Mouse (Mus musculus): ENCODE measurements around the gene Immt. TPM values are rescaled to one million over a fixed set of nuclear protein-coding genes. Genes with fewer than 3 reads are reported as not detected.
A peak's percentile ranks its signal among the peaks of the same experiment; 100 is the strongest.
"Not testable (repeated sequence)": the region's sequence is repeated elsewhere in the genome, so short reads cannot be mapped to it uniquely, and the experiment has no call there.

The Immt gene
- total and polyA plus RNA-seq, 3 experiments: 133 to 702 (median 158) TPM

DNA sequence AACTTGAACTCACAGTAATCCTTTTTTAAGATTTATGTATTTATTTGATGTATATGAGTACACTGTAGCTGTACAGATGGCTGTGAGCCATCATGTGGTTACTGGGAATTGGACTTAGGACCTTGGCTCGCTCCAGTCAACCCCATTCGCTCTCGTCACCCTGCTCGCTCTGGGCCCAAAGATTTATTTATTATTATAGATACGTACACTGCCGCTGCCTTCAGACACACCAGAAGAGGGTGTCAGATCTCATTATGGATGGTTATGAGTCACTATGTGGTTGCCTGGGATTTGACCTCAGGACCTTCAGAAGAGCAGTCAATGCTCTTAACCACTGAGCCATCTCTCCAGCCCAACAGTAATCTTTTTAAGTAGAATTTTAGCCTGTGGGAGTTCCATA, 15.8 kb downstream of the Immt start:
- H3K4me3 ChIP-seq (ENCODE audit: control insufficient read depth in 1 of 2, insufficient read depth in 1 of 2, low read depth in 2 of 2, low read length in 2 of 2); H3K27me3 ChIP-seq (ENCODE audit: control insufficient read depth in 1 of 2, insufficient read depth in 2 of 2, low read length in 2 of 2); H3K79me2 ChIP-seq (ENCODE audit: control insufficient read depth, insufficient read depth, low read length, poor library complexity); H3K9ac ChIP-seq (ENCODE audit: control insufficient read depth, low read depth, low read length, poor library complexity, severe bottlenecking); H3K4me1 ChIP-seq (ENCODE audit: control insufficient read depth in 1 of 2, insufficient read depth in 2 of 2, low read length in 2 of 2); H3K9me3 ChIP-seq (replicated peaks; ENCODE audit: insufficient read depth, low read length); H3K27ac ChIP-seq (ENCODE audit: control insufficient read depth, low read depth, low read length); DNase-seq (ENCODE audit: low read depth, low spot score): not testable (repeated sequence)
- peaks cover 2 to 27% of the 10 kb centered on the region in 2 experiments; a peak in 2 of 4 replicates for H3K36me3 ChIP-seq (ENCODE audit: control insufficient read depth in 1 of 2, insufficient read depth in 2 of 2, low read length in 2 of 2)

DNA sequence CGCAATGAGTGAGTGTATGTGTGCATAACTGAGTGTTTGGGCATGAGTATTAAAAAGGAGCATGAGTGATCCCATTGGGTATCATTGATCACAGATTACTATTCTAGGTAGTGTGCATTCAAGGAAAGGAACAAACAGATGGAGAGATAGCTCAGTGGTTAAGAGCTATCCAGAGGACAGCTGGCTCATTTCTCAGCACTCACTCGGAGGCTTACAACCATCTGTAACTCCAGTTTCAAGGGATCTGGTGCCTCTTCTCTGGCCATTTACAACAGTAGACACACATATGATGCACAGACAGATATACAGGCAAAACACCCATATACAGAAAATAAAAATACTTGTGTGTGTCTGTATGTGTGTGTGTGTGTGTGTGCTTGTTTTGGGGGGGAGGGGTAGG, 36.6 kb downstream of the Immt start:
- Histone ChIP-seq H3K27me3 (ENCODE audit: control insufficient read depth in 1 of 2, insufficient read depth in 2 of 2, low read length in 2 of 2) (no peaks in the 10 kb centered on the region), H3K36me3 (ENCODE audit: control insufficient read depth in 1 of 2, insufficient read depth in 2 of 2, low read length in 2 of 2) (peaks cover 2 to 31% of the 10 kb centered on the region in 2 experiments; a peak in 2 of 4 replicates), H3K9ac (ENCODE audit: control insufficient read depth, low read depth, low read length, poor library complexity, severe bottlenecking) (no peak overlapping the region), H3K27ac (ENCODE audit: control insufficient read depth, low read depth, low read length) (no peak overlapping the region), H3K9me3 (replicated peaks; ENCODE audit: insufficient read depth, low read length) (no peaks in the 10 kb centered on the region), H3K4me3 (ENCODE audit: control insufficient read depth in 1 of 2, insufficient read depth in 1 of 2, low read depth in 2 of 2, low read length in 2 of 2) (no peak overlapping the region), H3K79me2 (ENCODE audit: control insufficient read depth, insufficient read depth, low read length, poor library complexity) (no peaks in the 10 kb centered on the region), H3K4me1 (ENCODE audit: control insufficient read depth in 1 of 2, insufficient read depth in 2 of 2, low read length in 2 of 2) (no peaks in the 10 kb centered on the region)
- TF ChIP-seq POLR2AphosphoS2 (IDR thresholded peaks at IDR 0.05; ENCODE audit: low read length) (no peak), UBTF (IDR thresholded peaks at IDR 0.05; ENCODE audit: borderline replicate concordance, insufficient read depth, low read depth, low read length) (no peak), CHD2 (IDR thresholded peaks at IDR 0.05; ENCODE audit: low read length) (no peak), USF1 (IDR thresholded peaks at IDR 0.05; ENCODE audit: low read depth, low read length) (no peak)
- DNase-seq (ENCODE audit: low read depth, low spot score): no peak

DNA sequence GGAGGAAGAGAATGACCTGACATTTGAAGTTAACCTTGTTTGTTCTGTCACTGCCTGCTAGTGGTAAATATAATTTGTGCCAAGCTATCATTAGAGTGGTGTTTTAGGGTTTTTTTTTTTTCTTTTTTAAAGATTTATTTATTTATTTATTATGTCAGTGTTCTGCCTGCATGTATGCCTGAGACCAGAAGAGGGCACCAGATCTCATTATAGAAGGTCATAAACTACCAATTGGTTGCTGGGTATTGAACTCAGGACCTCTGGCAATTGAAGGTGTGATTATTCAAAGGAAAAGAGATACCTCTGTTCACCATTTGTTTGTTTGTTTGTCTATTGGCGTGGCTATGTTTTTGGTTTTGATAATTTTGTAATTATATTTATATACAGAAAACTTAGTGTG, 37.7 kb downstream of the Immt start:
- peak; percentile 60 for DNase-seq (ENCODE audit: low read depth, low spot score)
- TF ChIP-seq RAD21 (IDR thresholded peaks at IDR 0.05; ENCODE audit: low read depth, low read length): peak; percentile 15; the same call in 1 of the 2 replicates
- no peak for TF ChIP-seq MAFK (IDR thresholded peaks at IDR 0.05; ENCODE audit: borderline replicate concordance, low read depth, low read length)
- peak in 1 of 3 experiments; percentile 39; a peak in 3 of 6 replicates for TF ChIP-seq CTCF (IDR thresholded peaks at IDR 0.05 in 2 of 3, conservative IDR thresholded peaks at IDR 0.05 in 1 of 3; ENCODE audit: control insufficient read depth in 1 of 3, insufficient read depth in 1 of 3, low read depth in 2 of 3, low read length in 3 of 3, poor library complexity in 1 of 3, severe bottlenecking in 1 of 3)
- 0 out of 2 replicates have a peak, but pooled peaks have one; percentile 16 for TF ChIP-seq ZC3H11A (IDR thresholded peaks at IDR 0.05; ENCODE audit: low read depth, low read length)
- TF ChIP-seq SIN3A (IDR thresholded peaks at IDR 0.05; ENCODE audit: low read length): no peak
- TF ChIP-seq MAZ (IDR thresholded peaks at IDR 0.05; ENCODE audit: low read depth, low read length): no peak
- TF ChIP-seq SMC3 (IDR thresholded peaks at IDR 0.05; ENCODE audit: low read depth, low read length): peak; percentile 30; the same call in 1 of the 2 replicates
- TF ChIP-seq ZNF384 (IDR thresholded peaks at IDR 0.05; ENCODE audit: low read depth, low read length): no peak
- peaks cover 2 to 27% of the 10 kb centered on the region in 2 experiments; a peak in 2 of 4 replicates for H3K36me3 ChIP-seq (ENCODE audit: control insufficient read depth in 1 of 2, insufficient read depth in 2 of 2, low read length in 2 of 2)
- H3K9me3 ChIP-seq (replicated peaks; ENCODE audit: insufficient read depth, low read length): no peaks in the 10 kb centered on the region
- no peaks in the 10 kb centered on the region for H3K27me3 ChIP-seq (ENCODE audit: control insufficient read depth in 1 of 2, insufficient read depth in 2 of 2, low read length in 2 of 2)
- no peak overlapping the region for H3K9ac ChIP-seq (ENCODE audit: control insufficient read depth, low read depth, low read length, poor library complexity, severe bottlenecking)
- no peak overlapping the region for H3K27ac ChIP-seq (ENCODE audit: control insufficient read depth, low read depth, low read length)
- no peaks in the 10 kb centered on the region for H3K4me1 ChIP-seq (ENCODE audit: control insufficient read depth in 1 of 2, insufficient read depth in 2 of 2, low read length in 2 of 2)
- H3K4me3 ChIP-seq (ENCODE audit: control insufficient read depth in 1 of 2, insufficient read depth in 1 of 2, low read depth in 2 of 2, low read length in 2 of 2): no peak overlapping the region
- no peaks in the 10 kb centered on the region for H3K79me2 ChIP-seq (ENCODE audit: control insufficient read depth, insufficient read depth, low read length, poor library complexity)
